Mouse (Mus musculus): ENCODE measurements around the gene Zfp989. TPM values are rescaled to one million over a fixed set of nuclear protein-coding genes. Genes with fewer than 3 reads are reported as not detected.
"Not testable (repeated sequence)": the region's sequence is repeated elsewhere in the genome, so short reads cannot be mapped to it uniquely, and the experiment has no call there.

The Zfp989 gene
- total RNA-seq (2014; fragmentation: Nextera tagmentation) (0.77 TPM in 1 of 2 replicates, not detected in the other), total RNA-seq (2017) (0.21 TPM in 1 of 2 replicates, not detected in the other)

DNA sequence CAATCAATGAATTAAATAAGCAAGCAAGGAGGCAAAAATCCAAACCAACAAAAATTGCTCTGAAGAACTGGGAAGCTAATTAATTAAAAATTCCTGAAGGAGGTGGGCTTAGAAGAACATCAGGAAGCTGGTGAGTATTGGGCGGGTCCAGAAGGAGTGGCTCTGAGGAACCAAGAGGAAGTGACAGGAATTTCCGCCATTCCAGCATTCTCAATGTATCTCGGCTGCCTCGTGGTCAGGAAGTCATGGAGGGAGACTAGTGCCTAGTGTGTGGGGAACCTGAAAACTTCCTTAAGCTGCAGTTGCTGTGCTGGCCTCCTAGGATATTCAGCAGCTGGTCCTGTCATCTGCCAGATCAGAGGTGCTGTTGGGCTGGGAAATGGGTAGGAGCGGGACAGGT, at the start of gene Zfp989:
Gene Zfp989, plus strand, starts transcription at position 220 of the 400 bp plus-strand sequence.
- ATAC-seq (replicated peaks; ENCODE audit: poor library complexity, severe bottlenecking): not testable (repeated sequence)

DNA sequence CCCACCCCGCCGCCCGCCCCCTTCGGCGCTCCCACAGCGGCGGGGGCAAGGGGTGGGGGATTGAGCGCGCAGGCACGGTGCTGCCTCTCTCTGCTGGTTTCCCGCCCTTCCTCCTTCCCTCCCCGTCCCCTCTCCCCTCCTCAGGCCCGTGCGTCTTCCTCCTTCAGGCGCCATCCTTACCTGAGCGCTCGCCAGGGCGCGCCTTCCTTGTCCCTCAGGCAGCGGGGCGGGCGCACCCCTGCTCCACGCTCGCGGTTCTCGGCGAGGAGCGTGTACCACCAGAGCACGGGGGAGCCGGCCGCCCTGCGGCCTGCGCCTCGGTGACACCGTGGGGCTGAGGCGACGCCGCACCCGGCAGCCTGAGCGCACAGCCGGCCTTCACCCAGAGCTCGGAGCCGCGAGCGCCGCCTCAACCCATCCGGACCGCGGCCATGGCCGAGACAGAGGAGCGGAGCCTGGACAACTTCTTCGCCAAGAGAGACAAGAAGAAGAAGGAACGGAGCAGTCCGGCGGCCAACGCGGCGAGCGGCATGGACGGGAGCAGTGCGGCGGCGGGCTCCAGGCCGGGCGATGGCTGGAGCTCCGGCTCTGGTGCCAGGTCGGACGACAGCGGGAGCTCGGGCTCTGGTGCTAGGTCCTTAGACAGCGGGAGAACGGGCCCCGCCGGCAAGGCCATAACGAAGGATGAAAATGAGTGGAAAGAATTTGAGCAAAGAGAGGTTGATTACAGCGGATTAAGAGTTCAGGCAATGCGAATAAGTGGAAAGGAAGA, 39.3 kb upstream of the Zfp989 start:
- no peak; the same call in 1 of the 2 replicates for ATAC-seq (replicated peaks; ENCODE audit: poor library complexity, severe bottlenecking)

DNA sequence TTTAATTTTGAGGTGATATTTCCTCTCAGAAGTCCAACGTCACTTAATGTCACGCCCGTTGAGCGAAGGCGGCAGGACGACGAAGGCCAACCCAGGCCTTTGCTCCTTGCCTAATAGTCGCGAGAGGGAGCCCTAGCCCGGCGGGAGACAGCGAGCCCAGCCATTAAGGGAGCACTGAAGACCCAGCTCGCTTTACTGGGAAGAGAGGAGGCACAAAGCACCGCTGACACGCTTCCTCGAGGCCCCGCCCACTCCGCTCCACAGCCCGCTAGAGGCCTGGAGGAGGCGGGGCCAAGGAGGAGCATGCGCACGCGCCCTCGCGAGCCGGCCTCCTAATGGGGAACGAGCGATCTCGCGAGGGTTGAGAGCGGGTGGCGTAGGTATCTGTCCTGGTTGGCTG, 30.1 kb upstream of the Zfp989 start:
- ATAC-seq (replicated peaks; ENCODE audit: poor library complexity, severe bottlenecking): not testable (repeated sequence)

DNA sequence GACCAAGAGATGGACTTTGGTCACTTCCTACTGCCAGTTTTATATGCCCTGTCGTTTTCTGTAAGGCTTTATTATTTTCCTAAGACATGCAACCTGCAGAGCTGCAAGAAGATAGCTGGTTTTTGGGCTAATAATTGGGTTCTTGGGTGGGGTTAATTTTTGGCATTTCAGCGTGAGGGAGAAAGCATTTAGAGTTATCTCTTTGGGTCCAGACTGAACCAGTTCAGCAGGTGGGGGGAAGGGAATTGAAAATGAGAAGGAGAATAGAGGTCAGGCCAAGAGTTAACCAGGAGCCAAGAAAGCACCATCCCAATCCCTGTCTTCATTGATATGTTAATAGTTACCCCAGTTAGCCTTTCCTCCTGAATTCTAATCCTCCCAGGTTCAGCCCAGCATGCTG, 4.8 kb downstream of the Zfp989 start:
- not testable (repeated sequence) for ATAC-seq (replicated peaks; ENCODE audit: poor library complexity, severe bottlenecking)

DNA sequence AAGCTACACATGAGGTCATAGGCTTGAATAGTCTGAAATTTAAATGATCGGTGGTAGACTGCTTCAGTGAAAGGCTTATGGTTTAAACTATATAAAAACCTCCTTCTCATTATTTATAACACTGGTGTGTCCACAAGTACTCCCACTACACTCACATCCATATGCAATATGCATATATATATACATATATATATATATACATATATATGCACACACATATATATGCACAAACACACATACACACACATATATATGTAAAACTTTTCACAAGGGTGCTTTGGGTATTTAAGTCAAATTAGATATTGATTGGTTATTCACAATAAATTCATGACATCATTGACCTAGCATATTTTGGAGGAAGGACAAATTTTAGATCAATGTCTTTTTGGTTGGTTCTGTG, 46.6 kb downstream of the Zfp989 start:
- ATAC-seq (replicated peaks; ENCODE audit: poor library complexity, severe bottlenecking): not testable (repeated sequence)

DNA sequence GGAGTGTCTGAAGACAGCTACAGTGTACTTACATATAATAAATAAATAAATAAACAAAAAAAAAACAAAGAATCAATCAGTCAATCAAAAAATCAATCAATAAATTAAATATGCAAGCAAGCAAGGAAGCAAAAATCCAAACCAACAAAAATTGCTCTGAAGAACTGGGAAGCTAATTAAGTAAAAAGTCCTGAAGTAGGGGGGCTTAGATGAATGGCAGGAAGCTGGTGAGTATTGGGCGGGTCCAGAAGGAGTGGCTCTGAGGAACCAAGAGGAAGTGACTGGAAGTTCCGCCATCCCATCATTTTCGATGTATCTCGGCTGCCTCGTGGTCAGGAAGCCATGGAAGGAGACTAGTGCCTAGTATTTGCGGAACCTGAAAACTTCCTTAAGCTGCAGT, 49.8 kb downstream of the Zfp989 start, which contains the start of gene Rex2:
Gene Rex2, plus strand, starts transcription at position 301 of the 400 bp plus-strand sequence.
- not testable (repeated sequence) for ATAC-seq (replicated peaks; ENCODE audit: poor library complexity, severe bottlenecking)

DNA sequence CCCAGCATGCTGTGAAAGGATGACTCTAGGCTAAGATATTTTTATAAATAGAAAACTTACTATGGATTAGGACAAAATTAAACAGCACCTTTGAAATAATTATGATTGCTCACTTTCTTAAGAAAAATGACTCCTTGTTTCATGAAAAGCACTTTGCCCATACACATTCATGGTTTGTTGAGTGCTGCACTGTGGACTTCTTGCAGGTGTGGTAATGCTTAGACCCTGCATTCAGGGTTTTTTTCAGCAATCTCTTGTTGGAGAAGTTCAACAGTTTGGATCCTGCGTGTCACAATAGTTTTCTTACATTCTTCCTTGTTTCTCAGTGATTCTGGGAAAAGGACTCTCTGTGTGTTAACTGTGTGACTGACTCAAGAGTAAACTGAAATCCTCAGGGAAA, 54.6 kb downstream of the Zfp989 start:
- ATAC-seq (replicated peaks; ENCODE audit: poor library complexity, severe bottlenecking): not testable (repeated sequence)

DNA sequence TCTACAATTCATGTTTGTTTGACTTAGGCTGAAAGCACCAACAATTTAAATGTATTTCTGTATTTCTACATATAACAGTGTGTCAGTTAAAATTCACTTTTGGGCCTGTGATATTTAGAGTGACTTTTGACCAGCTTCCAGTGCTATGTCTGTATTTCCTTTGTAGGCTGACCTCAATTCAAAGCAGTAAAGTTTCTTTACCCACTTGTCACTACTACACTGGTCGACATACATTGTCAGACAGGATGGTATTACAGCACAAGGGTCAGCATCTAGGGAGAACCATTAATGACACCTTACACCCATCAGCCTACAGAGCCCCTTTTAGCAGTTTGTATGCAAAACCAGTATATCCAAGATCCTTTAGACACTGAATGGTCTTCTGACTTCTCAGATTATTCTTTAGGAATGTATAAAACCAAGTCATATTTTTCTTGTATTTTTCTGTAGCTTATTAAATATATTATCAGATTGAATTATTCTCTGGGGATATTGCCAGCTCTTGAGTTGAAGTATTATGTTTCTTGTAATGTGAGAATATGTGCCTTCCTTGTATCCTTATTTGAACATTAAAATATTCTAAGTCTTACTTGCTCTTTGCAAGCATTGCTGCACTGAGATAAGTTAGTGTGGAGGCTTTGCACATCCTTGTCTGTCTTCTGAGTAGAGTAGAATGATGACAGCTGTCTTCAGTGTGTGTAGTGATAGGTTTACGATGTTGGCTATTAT, 59.7 kb downstream of the Zfp989 start:
- not testable (repeated sequence) for ATAC-seq (replicated peaks; ENCODE audit: poor library complexity, severe bottlenecking)

Other genes with a start within 250 kb of the Zfp989 start
- not detected in 2 replicates for gene Gm21411, start 62.4 kb upstream of the Zfp989 start, total RNA-seq (2014; fragmentation: Nextera tagmentation)
- not detected in 2 replicates for gene Gm21411, start 62.4 kb upstream of the Zfp989 start, total RNA-seq (2017)
- gene Rex2, start 49.9 kb downstream of the Zfp989 start, total RNA-seq (2014; fragmentation: Nextera tagmentation): not detected in 2 replicates
- not detected in 2 replicates for gene Rex2, start 49.9 kb downstream of the Zfp989 start, total RNA-seq (2017)
- 36.1 and 54.3 TPM in 2 replicates for gene Zfp991, start 160.1 kb downstream of the Zfp989 start, total RNA-seq (2014; fragmentation: Nextera tagmentation)
- gene Zfp991, start 160.1 kb downstream of the Zfp989 start, total RNA-seq (2017): 35.1 and 50.5 TPM in 2 replicates